Mouse (Mus musculus): ENCODE measurements around the gene Tes. TPM values are rescaled to one million over a fixed set of nuclear protein-coding genes. Genes with fewer than 3 reads are reported as not detected.

Gene Tes
- total and polyA plus RNA-seq, 2 experiments from 2014 or later = 6.0 to 17.9 TPM

- Histone ChIP-seq H3K9me3 (replicated peaks; ENCODE audit: control insufficient read depth, low read length) (no peaks in the 10 kb centered on the region), H3K27me3 (ENCODE audit: control insufficient read depth, insufficient read depth, low read length) (no peaks in the 10 kb centered on the region), H3K4me3 (ENCODE audit: low read depth, low read length) (no peak overlapping the region), H3K36me3 (replicated peaks; ENCODE audit: control insufficient read depth, insufficient read depth, low read length) (no peaks in the 10 kb centered on the region), H3K4me2 (ENCODE audit: low read depth, low read length) (no peak overlapping the region), H3K4me1 (ENCODE audit: control insufficient read depth, insufficient read depth) (no peaks in the 10 kb centered on the region), H3K27ac (ENCODE audit: low read depth) (no peak overlapping the region), H3K9ac (replicated peaks; ENCODE audit: low read depth, low read length) (no peak overlapping the region)
- WGBS = 92% methylated on average over 8 of the region's 8 CpGs
- no peak for TF ChIP-seq EP300 (IDR thresholded peaks at IDR 0.05; ENCODE audit: low read depth)
- TF ChIP-seq CTCF (IDR thresholded peaks at IDR 0.05; ENCODE audit: low read depth) = no peak
- ATAC-seq (ENCODE audit: insufficient read depth, low read depth) (no peak), DNase-seq (ENCODE audit: low spot score) (no peak)
Measured at GRCm38 (mm10) chr6:17097301-17097700, 32.4 kb downstream of the Tes start.

- no peaks in the 10 kb centered on the region for H3K4me1 ChIP-seq (ENCODE audit: control insufficient read depth, insufficient read depth)
- H3K4me3 ChIP-seq (ENCODE audit: low read depth, low read length) = no peak overlapping the region
- ATAC-seq (ENCODE audit: insufficient read depth, low read depth) = no peak
- H3K9ac ChIP-seq (replicated peaks; ENCODE audit: low read depth, low read length) = no peak overlapping the region
- H3K27ac ChIP-seq (ENCODE audit: low read depth) = no peak overlapping the region
- no peak for DNase-seq (ENCODE audit: low spot score)
- TF ChIP-seq CTCF (IDR thresholded peaks at IDR 0.05; ENCODE audit: low read depth) (no peak), EP300 (IDR thresholded peaks at IDR 0.05; ENCODE audit: low read depth) (no peak)
- no peaks in the 10 kb centered on the region for H3K36me3 ChIP-seq (replicated peaks; ENCODE audit: control insufficient read depth, insufficient read depth, low read length)
- WGBS = 86% methylated on average over 9 of the region's 9 CpGs
- H3K27me3 ChIP-seq (ENCODE audit: control insufficient read depth, insufficient read depth, low read length) = no peaks in the 10 kb centered on the region
- no peaks in the 10 kb centered on the region for H3K9me3 ChIP-seq (replicated peaks; ENCODE audit: control insufficient read depth, low read length)
- H3K4me2 ChIP-seq (ENCODE audit: low read depth, low read length) = no peak overlapping the region
Measured at GRCm38 (mm10) chr6:17098559-17098958, 33.6 kb downstream of the Tes start.

- H3K9me3 ChIP-seq (replicated peaks; ENCODE audit: control insufficient read depth, low read length) = no peaks in the 10 kb centered on the region
- H3K27me3 ChIP-seq (ENCODE audit: control insufficient read depth, insufficient read depth, low read length) = no peaks in the 10 kb centered on the region
- no peak overlapping the region for H3K4me3 ChIP-seq (ENCODE audit: low read depth, low read length)
- no peaks in the 10 kb centered on the region for H3K36me3 ChIP-seq (replicated peaks; ENCODE audit: control insufficient read depth, insufficient read depth, low read length)
- WGBS = 63% methylated on average over 25 of the region's 25 CpGs
- no peak overlapping the region for H3K27ac ChIP-seq (ENCODE audit: low read depth)
- no peak for DNase-seq (ENCODE audit: low spot score)
- no peak for ATAC-seq (ENCODE audit: insufficient read depth, low read depth)
- TF ChIP-seq EP300 (IDR thresholded peaks at IDR 0.05; ENCODE audit: low read depth) (no peak), CTCF (IDR thresholded peaks at IDR 0.05; ENCODE audit: low read depth) (no peak)
- no peak overlapping the region for H3K4me2 ChIP-seq (ENCODE audit: low read depth, low read length)
- no peak overlapping the region for H3K9ac ChIP-seq (replicated peaks; ENCODE audit: low read depth, low read length)
- no peaks in the 10 kb centered on the region for H3K4me1 ChIP-seq (ENCODE audit: control insufficient read depth, insufficient read depth)
Measured at GRCm38 (mm10) chr6:17099477-17100130, 34.7 kb downstream of the Tes start.

- Histone ChIP-seq H3K36me3 (replicated peaks; ENCODE audit: control insufficient read depth, insufficient read depth, low read length) (no peaks in the 10 kb centered on the region), H3K9ac (replicated peaks; ENCODE audit: low read depth, low read length) (no peak overlapping the region), H3K27me3 (ENCODE audit: control insufficient read depth, insufficient read depth, low read length) (no peaks in the 10 kb centered on the region), H3K4me2 (ENCODE audit: low read depth, low read length) (no peak overlapping the region), H3K4me3 (ENCODE audit: low read depth, low read length) (no peak overlapping the region), H3K27ac (ENCODE audit: low read depth) (no peak overlapping the region), H3K9me3 (replicated peaks; ENCODE audit: control insufficient read depth, low read length) (no peaks in the 10 kb centered on the region), H3K4me1 (ENCODE audit: control insufficient read depth, insufficient read depth) (no peaks in the 10 kb centered on the region)
- ATAC-seq (ENCODE audit: insufficient read depth, low read depth) (no peak), DNase-seq (ENCODE audit: low spot score) (peak; percentile 74)
- TF ChIP-seq CTCF (IDR thresholded peaks at IDR 0.05; ENCODE audit: low read depth) = peak; percentile 77
- no peak for TF ChIP-seq EP300 (IDR thresholded peaks at IDR 0.05; ENCODE audit: low read depth)
Measured at GRCm38 (mm10) chr6:17105714-17106113, 40.8 kb downstream of the Tes start.

- DNase-seq (ENCODE audit: low spot score) (no peak), ATAC-seq (ENCODE audit: insufficient read depth, low read depth) (no peak)
- Histone ChIP-seq H3K27me3 (ENCODE audit: control insufficient read depth, insufficient read depth, low read length) (no peaks in the 10 kb centered on the region), H3K4me2 (ENCODE audit: low read depth, low read length) (no peak overlapping the region), H3K9me3 (replicated peaks; ENCODE audit: control insufficient read depth, low read length) (no peaks in the 10 kb centered on the region), H3K9ac (replicated peaks; ENCODE audit: low read depth, low read length) (no peak overlapping the region), H3K4me3 (ENCODE audit: low read depth, low read length) (no peak overlapping the region), H3K27ac (ENCODE audit: low read depth) (no peak overlapping the region), H3K36me3 (replicated peaks; ENCODE audit: control insufficient read depth, insufficient read depth, low read length) (no peaks in the 10 kb centered on the region), H3K4me1 (ENCODE audit: control insufficient read depth, insufficient read depth) (no peaks in the 10 kb centered on the region)
- 86% methylated on average over 5 of the region's 5 CpGs for whole genome bisulfite sequencing
- TF ChIP-seq CTCF (IDR thresholded peaks at IDR 0.05; ENCODE audit: low read depth) (no peak), EP300 (IDR thresholded peaks at IDR 0.05; ENCODE audit: low read depth) (no peak)
Measured at GRCm38 (mm10) chr6:17106493-17106892, 41.5 kb downstream of the Tes start.

- ATAC-seq (ENCODE audit: insufficient read depth, low read depth) (no peak), DNase-seq (ENCODE audit: low spot score) (no peak)
- Histone ChIP-seq H3K4me1 (ENCODE audit: control insufficient read depth, insufficient read depth) (no peaks in the 10 kb centered on the region), H3K9ac (replicated peaks; ENCODE audit: low read depth, low read length) (no peak overlapping the region), H3K9me3 (replicated peaks; ENCODE audit: control insufficient read depth, low read length) (no peaks in the 10 kb centered on the region), H3K4me2 (ENCODE audit: low read depth, low read length) (no peak overlapping the region), H3K27ac (ENCODE audit: low read depth) (no peak overlapping the region), H3K4me3 (ENCODE audit: low read depth, low read length) (no peak overlapping the region), H3K27me3 (ENCODE audit: control insufficient read depth, insufficient read depth, low read length) (no peaks in the 10 kb centered on the region), H3K36me3 (replicated peaks; ENCODE audit: control insufficient read depth, insufficient read depth, low read length) (no peaks in the 10 kb centered on the region)
- WGBS = 68% methylated on average over 4 of the region's 4 CpGs
- TF ChIP-seq EP300 (IDR thresholded peaks at IDR 0.05; ENCODE audit: low read depth) (no peak), CTCF (IDR thresholded peaks at IDR 0.05; ENCODE audit: low read depth) (no peak)
Measured at GRCm38 (mm10) chr6:17109204-17109603, 44.3 kb downstream of the Tes start.

Measured in heart, postnatal 0 days (tissue).